Mouse (Mus musculus): ENCODE measurements at regions not wholly inside any gene's neighbourhood (a gene's known extent, or its start where the extent isn't known, plus 50 kb on each side); places are given as distances from the start of the nearest gene placed in this dataset.

GRCm38 (mm10) chr7:66528881-66529280, 101.6 kb upstream of the Aldh1a3 start:
- Histone ChIP-seq H3K9me3 (ENCODE audit: control insufficient read depth) (no peaks in the 10 kb centered on the region), H3K27me3 (replicated peaks; ENCODE audit: control insufficient read depth, insufficient read depth, low read length) (no peaks in the 10 kb centered on the region), H3K9ac (ENCODE audit: low read depth, low read length) (no peak overlapping the region), H3K4me3 (ENCODE audit: low read depth, low read length) (no peak overlapping the region), H3K36me3 (ENCODE audit: control insufficient read depth, insufficient read depth) (no peaks in the 10 kb centered on the region), H3K4me2 (replicated peaks; ENCODE audit: low read depth) (no peak overlapping the region), H3K4me1 (replicated peaks; ENCODE audit: control insufficient read depth, insufficient read depth, low read length) (peaks cover 3% of the 10 kb centered on the region; the same call in 1 of the 2 replicates), H3K27ac (ENCODE audit: low read depth, low read length) (no peak overlapping the region)
- WGBS, result 64% methylated on average over 4 of the region's 4 CpGs
- TF ChIP-seq CTCF (IDR thresholded peaks at IDR 0.05; ENCODE audit: low read depth), result no peak
- ATAC-seq, result no peak

- H3K4me3 ChIP-seq (ENCODE audit: low read depth, low read length), result no peak overlapping the region
- no peak for TF ChIP-seq CTCF (IDR thresholded peaks at IDR 0.05; ENCODE audit: low read depth)
- H3K9ac ChIP-seq (ENCODE audit: low read depth, low read length), result no peak overlapping the region
- H3K27ac ChIP-seq (ENCODE audit: low read depth, low read length), result no peak overlapping the region
- H3K27me3 ChIP-seq (replicated peaks; ENCODE audit: control insufficient read depth, insufficient read depth, low read length), result no peaks in the 10 kb centered on the region
- ATAC-seq, result no peak
- 50% methylated on average over 7 of the region's 7 CpGs for WGBS
- H3K36me3 ChIP-seq (ENCODE audit: control insufficient read depth, insufficient read depth), result no peaks in the 10 kb centered on the region
- H3K9me3 ChIP-seq (ENCODE audit: control insufficient read depth), result no peaks in the 10 kb centered on the region
- no peaks in the 10 kb centered on the region for H3K4me1 ChIP-seq (replicated peaks; ENCODE audit: control insufficient read depth, insufficient read depth, low read length)
- H3K4me2 ChIP-seq (replicated peaks; ENCODE audit: low read depth), result no peak overlapping the region
Measured at GRCm38 (mm10) chr7:66523959-66524358, 96.6 kb upstream of the Aldh1a3 start.

- H3K27ac ChIP-seq (ENCODE audit: low read depth, low read length), result no peak overlapping the region
- 87% methylated on average over 2 of the region's 2 CpGs for WGBS
- ATAC-seq, result no peak
Measured at GRCm38 (mm10) chr7:66521522-66521921, 94.2 kb upstream of the Aldh1a3 start.

GRCm38 (mm10) chr7:66516143-66516542, 88.8 kb upstream of the Aldh1a3 start:
- TF ChIP-seq CTCF (IDR thresholded peaks at IDR 0.05; ENCODE audit: low read depth), result no peak
- WGBS, result 40% methylated on average over 4 of the region's 4 CpGs
- Histone ChIP-seq H3K4me3 (ENCODE audit: low read depth, low read length) (no peak overlapping the region), H3K9me3 (ENCODE audit: control insufficient read depth) (no peaks in the 10 kb centered on the region), H3K27ac (ENCODE audit: low read depth, low read length) (no peak overlapping the region), H3K36me3 (ENCODE audit: control insufficient read depth, insufficient read depth) (no peaks in the 10 kb centered on the region), H3K27me3 (replicated peaks; ENCODE audit: control insufficient read depth, insufficient read depth, low read length) (no peaks in the 10 kb centered on the region), H3K9ac (ENCODE audit: low read depth, low read length) (no peak overlapping the region), H3K4me1 (replicated peaks; ENCODE audit: control insufficient read depth, insufficient read depth, low read length) (no peaks in the 10 kb centered on the region), H3K4me2 (replicated peaks; ENCODE audit: low read depth) (no peak overlapping the region)
- ATAC-seq, result no peak

More at GRCm38 (mm10) chr7:66521522-66521921, 94.2 kb upstream of the Aldh1a3 start:
- Histone ChIP-seq H3K36me3 (ENCODE audit: control insufficient read depth, insufficient read depth) (no peaks in the 10 kb centered on the region), H3K4me1 (replicated peaks; ENCODE audit: control insufficient read depth, insufficient read depth, low read length) (no peaks in the 10 kb centered on the region), H3K27me3 (replicated peaks; ENCODE audit: control insufficient read depth, insufficient read depth, low read length) (no peaks in the 10 kb centered on the region), H3K9ac (ENCODE audit: low read depth, low read length) (no peak overlapping the region), H3K4me3 (ENCODE audit: low read depth, low read length) (no peak overlapping the region), H3K4me2 (replicated peaks; ENCODE audit: low read depth) (no peak overlapping the region), H3K9me3 (ENCODE audit: control insufficient read depth) (no peaks in the 10 kb centered on the region)
- no peak for TF ChIP-seq CTCF (IDR thresholded peaks at IDR 0.05; ENCODE audit: low read depth)

GRCm38 (mm10) chr7:66513411-66513810, 86.1 kb upstream of the Aldh1a3 start:
- Histone ChIP-seq H3K9me3 (ENCODE audit: control insufficient read depth) (no peaks in the 10 kb centered on the region), H3K4me2 (replicated peaks; ENCODE audit: low read depth) (no peak overlapping the region), H3K4me3 (ENCODE audit: low read depth, low read length) (no peak overlapping the region), H3K36me3 (ENCODE audit: control insufficient read depth, insufficient read depth) (no peaks in the 10 kb centered on the region), H3K4me1 (replicated peaks; ENCODE audit: control insufficient read depth, insufficient read depth, low read length) (no peaks in the 10 kb centered on the region), H3K27me3 (replicated peaks; ENCODE audit: control insufficient read depth, insufficient read depth, low read length) (no peaks in the 10 kb centered on the region), H3K27ac (ENCODE audit: low read depth, low read length) (no peak overlapping the region), H3K9ac (ENCODE audit: low read depth, low read length) (no peak overlapping the region)
- no peak for TF ChIP-seq CTCF (IDR thresholded peaks at IDR 0.05; ENCODE audit: low read depth)
- WGBS, result 8% methylated on average over 3 of the region's 3 CpGs
- no peak for ATAC-seq

- no peak overlapping the region for H3K4me2 ChIP-seq (replicated peaks; ENCODE audit: low read depth)
- no peak overlapping the region for H3K27ac ChIP-seq (ENCODE audit: low read depth, low read length)
- no peaks in the 10 kb centered on the region for H3K4me1 ChIP-seq (replicated peaks; ENCODE audit: control insufficient read depth, insufficient read depth, low read length)
- H3K9me3 ChIP-seq (ENCODE audit: control insufficient read depth), result no peaks in the 10 kb centered on the region
- no peak overlapping the region for H3K4me3 ChIP-seq (ENCODE audit: low read depth, low read length)
- no peak overlapping the region for H3K9ac ChIP-seq (ENCODE audit: low read depth, low read length)
- no peak for ATAC-seq
- no peaks in the 10 kb centered on the region for H3K27me3 ChIP-seq (replicated peaks; ENCODE audit: control insufficient read depth, insufficient read depth, low read length)
- H3K36me3 ChIP-seq (ENCODE audit: control insufficient read depth, insufficient read depth), result no peaks in the 10 kb centered on the region
- 51% methylated on average over 2 of the region's 2 CpGs for WGBS
- no peak for TF ChIP-seq CTCF (IDR thresholded peaks at IDR 0.05; ENCODE audit: low read depth)
Measured at GRCm38 (mm10) chr7:66505734-66506133, 78.4 kb upstream of the Aldh1a3 start.

GRCm38 (mm10) chr7:66504519-66504918, 77.2 kb upstream of the Aldh1a3 start:
- no peak for TF ChIP-seq CTCF (IDR thresholded peaks at IDR 0.05; ENCODE audit: low read depth)
- no peaks in the 10 kb centered on the region for H3K4me1 ChIP-seq (replicated peaks; ENCODE audit: control insufficient read depth, insufficient read depth, low read length)

More at GRCm38 (mm10) chr7:66504519-66504918, 77.2 kb upstream of the Aldh1a3 start:
- 91% methylated on average over 4 of the region's 4 CpGs for WGBS
- Histone ChIP-seq H3K4me2 (replicated peaks; ENCODE audit: low read depth) (no peak overlapping the region), H3K27ac (ENCODE audit: low read depth, low read length) (no peak overlapping the region), H3K27me3 (replicated peaks; ENCODE audit: control insufficient read depth, insufficient read depth, low read length) (no peaks in the 10 kb centered on the region), H3K36me3 (ENCODE audit: control insufficient read depth, insufficient read depth) (no peaks in the 10 kb centered on the region), H3K9me3 (ENCODE audit: control insufficient read depth) (no peaks in the 10 kb centered on the region), H3K9ac (ENCODE audit: low read depth, low read length) (no peak overlapping the region), H3K4me3 (ENCODE audit: low read depth, low read length) (no peak overlapping the region)
- ATAC-seq, result no peak
